Mouse (Mus musculus): Measurements from ENCODE around the gene Herc4.

- TF ChIP-seq POLR2A (IDR thresholded peaks at IDR 0.05; ENCODE audit: low read depth, low read length) (no peak), CTCF (IDR thresholded peaks at IDR 0.05; ENCODE audit: borderline replicate concordance, insufficient read depth, low read length) (no peak)
Observed at GRCm38 (mm10) chr10:63282417-63282816, 38.8 kb downstream of the Herc4 start.

Data from embryonic fibroblast, embryonic 13.5 days (primary cell).